Mouse (Mus musculus): ENCODE data around the gene Tiam1.

GRCm38 (mm10) chr16:89923311-89923710, 220.3 kb downstream of the Tiam1 start:
- no peak for TF ChIP-seq CTCF (IDR thresholded peaks at IDR 0.05)
- no peak for TF ChIP-seq EP300 (IDR thresholded peaks at IDR 0.05)
